Mouse (Mus musculus) G1E (cell line): ENCODE measurements at regions not wholly inside any gene's neighbourhood (a gene's known extent, or its start where the extent isn't known, plus 50 kb on each side); places are given as distances from the start of the nearest gene placed in this dataset.

Experiments used
- ATAC-seq: 2 replicates; pipeline ENCODE4 v1.8.0; 2016; ENCODE audit warnings: mild to moderate bottlenecking; ENCODE audit not compliant: insufficient number of reproducible peaks, poor library complexity, low FRiP score, severe bottlenecking; ENCODE audit errors: extremely low read depth
- DNase-seq: peaks from one replicate; pipeline ENCODE4 v3.0.0; 2012; ENCODE audit warnings: low spot score
- H3K27me3 ChIP-seq: 2 replicates; pipeline ENCODE4 v1.6.1; 2012; ENCODE audit warnings: mild to moderate bottlenecking, low read length, inconsistent platforms; ENCODE audit not compliant: insufficient read depth
- H3K36me3 ChIP-seq: replicated peaks from 2 replicates; pipeline ENCODE3; 2012; ENCODE audit warnings: mild to moderate bottlenecking, inconsistent platforms
- H3K4me1 ChIP-seq: 2 replicates; pipeline ENCODE4 v1.6.1; 2012; ENCODE audit warnings: low read depth, low read length, inconsistent platforms, mixed read lengths; ENCODE audit not compliant: insufficient read depth
- H3K4me3 ChIP-seq: 2 replicates; pipeline ENCODE4 v1.5.1; 2012; ENCODE audit warnings: low read depth, mild to moderate bottlenecking, inconsistent platforms, low read length, moderate library complexity, mixed read lengths
- H3K9me3 ChIP-seq: replicated peaks from 2 replicates; pipeline ENCODE4 v1.6.1; 2012; ENCODE audit warnings: inconsistent platforms
- CTCF ChIP-seq: IDR thresholded peaks from 2 replicates; pipeline ENCODE4 v1.5.1; 2012; ENCODE audit warnings: low read depth, low read length, inconsistent platforms, mixed read lengths
- GATA1 ChIP-seq: IDR thresholded peaks from 2 replicates; pipeline ENCODE4 v1.6.1; 2012; ENCODE audit warnings: borderline replicate concordance, low read length, inconsistent platforms, mixed read lengths
- GATA2 ChIP-seq: IDR thresholded peaks from 2 replicates; pipeline ENCODE4 v1.6.1; 2012; ENCODE audit warnings: low read depth, low read length, inconsistent platforms, borderline replicate concordance
- POLR2AphosphoS5 ChIP-seq: IDR thresholded peaks from 2 replicates; pipeline ENCODE4 v1.6.1; 2012; ENCODE audit warnings: low read depth, low read length, inconsistent platforms; ENCODE audit not compliant: insufficient replicate concordance
- TAL1 ChIP-seq: conservative IDR thresholded peaks from 2 replicates; pipeline ENCODE4 v1.6.1; 2012; ENCODE audit warnings: low read depth, low read length, inconsistent platforms, mixed read lengths

GRCm38 (mm10) chr1:124652872-124653271 lies 607.5 kb upstream of the Dpp10 start:
- Histone ChIP-seq H3K4me3 (no peak overlapping the region), H3K27me3 (no peaks in the 10 kb centered on the region), H3K36me3 (no peaks in the 10 kb centered on the region), H3K4me1 (no peaks in the 10 kb centered on the region), H3K9me3 (peaks cover 8% of the 10 kb centered on the region; the same call in 1 of the 2 replicates)
- DNase-seq (no peak), ATAC-seq (no peak)
- TF ChIP-seq TAL1 (no peak), CTCF (no peak), POLR2AphosphoS5 (no peak), GATA2 (no peak), GATA1 (no peak)

GRCm38 (mm10) chr1:124652251-124652861 lies 607.0 kb upstream of the Dpp10 start:
- Histone ChIP-seq H3K36me3 (no peaks in the 10 kb centered on the region), H3K9me3 (peaks cover 8% of the 10 kb centered on the region; the same call in 1 of the 2 replicates), H3K4me3 (no peak overlapping the region), H3K4me1 (no peaks in the 10 kb centered on the region), H3K27me3 (no peaks in the 10 kb centered on the region)
- DNase-seq: no peak
- no peak for ATAC-seq
- TF ChIP-seq TAL1 (no peak), POLR2AphosphoS5 (no peak), GATA1 (no peak), CTCF (no peak), GATA2 (no peak)

GRCm38 (mm10) chr1:124635246-124635768 lies 589.9 kb upstream of the Dpp10 start:
- DNase-seq (no peak), ATAC-seq (no peak)
- H3K36me3 ChIP-seq: no peaks in the 10 kb centered on the region
- TF ChIP-seq CTCF (no peak), GATA1 (no peak), TAL1 (no peak), GATA2 (no peak), POLR2AphosphoS5 (no peak)
- H3K27me3 ChIP-seq: no peaks in the 10 kb centered on the region
- H3K4me3 ChIP-seq: no peak overlapping the region
- H3K4me1 ChIP-seq: no peaks in the 10 kb centered on the region
- H3K9me3 ChIP-seq: peaks cover 13% of the 10 kb centered on the region

GRCm38 (mm10) chr1:124630084-124630483 lies 584.7 kb upstream of the Dpp10 start:
- Histone ChIP-seq H3K4me3 (no peak overlapping the region), H3K36me3 (no peaks in the 10 kb centered on the region), H3K27me3 (no peaks in the 10 kb centered on the region), H3K9me3 (peaks cover 5% of the 10 kb centered on the region), H3K4me1 (no peaks in the 10 kb centered on the region)
- ATAC-seq (no peak), DNase-seq (no peak)
- TF ChIP-seq GATA1: no peak
- no peak for TF ChIP-seq CTCF
- no peak for TF ChIP-seq TAL1
- no peak for TF ChIP-seq POLR2AphosphoS5
- TF ChIP-seq GATA2: no peak

GRCm38 (mm10) chr1:124584620-124585019 lies 539.3 kb upstream of the Dpp10 start:
- DNase-seq (no peak), ATAC-seq (no peak)
- Histone ChIP-seq H3K4me1 (no peaks in the 10 kb centered on the region), H3K36me3 (no peaks in the 10 kb centered on the region), H3K27me3 (no peaks in the 10 kb centered on the region), H3K9me3 (peaks cover 9% of the 10 kb centered on the region), H3K4me3 (no peak overlapping the region)
- TF ChIP-seq POLR2AphosphoS5 (no peak), TAL1 (no peak), CTCF (no peak), GATA2 (no peak), GATA1 (no peak)
